Mouse (Mus musculus): Measurements from ENCODE around the gene Arid3b. TPM values are rescaled to one million over a fixed set of nuclear protein-coding genes. Genes with fewer than 3 reads are reported as not detected.
A peak's percentile ranks its signal among the peaks of the same experiment; 100 is the strongest.
"Not testable (repeated sequence)": the region's sequence is repeated elsewhere in the genome, so short reads cannot be mapped to it uniquely, and the experiment has no call there.

Arid3b gene
- 3.6 and 3.8 TPM in 2 replicates for polyA plus RNA-seq (2015; fragmentation: Nextera tagmentation; extraction: Ambion mirVana)

GRCm38 (mm10) chr9:57836581-57837170 lies at the start of gene Arid3b:
TSS of gene Arid3b (minus strand) at chr9:57836793.
- ATAC-seq (ENCODE audit: insufficient number of reproducible peaks, low FRiP score, low TSS enrichment, low read depth) = peak; percentile 99
- Histone ChIP-seq H3K27ac (no peak within 1 kb of the TSS), H3K36me3 (no peaks in the 10 kb centered on the region), H3K9ac (peak within 1 kb of the TSS; percentile 51), H3K9me3 (no peaks in the 10 kb centered on the region), H3K4me1 (peaks cover 32% of the 10 kb centered on the region), H3K4me3 (peak within 1 kb of the TSS; percentile 76), H3K27me3 (peaks cover 24% of the 10 kb centered on the region), H3K4me2 (peak within 1 kb of the TSS; percentile 95)
- WGBS = under 1% methylated on average over 45 of the region's 45 CpGs

- Histone ChIP-seq H3K4me2 (no peak overlapping the region), H3K36me3 (no peaks in the 10 kb centered on the region), H3K27ac (no peak overlapping the region), H3K4me3 (no peak overlapping the region), H3K27me3 (no peaks in the 10 kb centered on the region), H3K9me3 (no peaks in the 10 kb centered on the region), H3K4me1 (no peaks in the 10 kb centered on the region), H3K9ac (no peak overlapping the region)
- WGBS = 63% methylated on average over 1 of the region's 1 CpGs
- ATAC-seq (ENCODE audit: insufficient number of reproducible peaks, low FRiP score, low TSS enrichment, low read depth) = no peak
Observed at GRCm38 (mm10) chr9:57883413-57883812, 46.8 kb upstream of the Arid3b start.

DNA sequence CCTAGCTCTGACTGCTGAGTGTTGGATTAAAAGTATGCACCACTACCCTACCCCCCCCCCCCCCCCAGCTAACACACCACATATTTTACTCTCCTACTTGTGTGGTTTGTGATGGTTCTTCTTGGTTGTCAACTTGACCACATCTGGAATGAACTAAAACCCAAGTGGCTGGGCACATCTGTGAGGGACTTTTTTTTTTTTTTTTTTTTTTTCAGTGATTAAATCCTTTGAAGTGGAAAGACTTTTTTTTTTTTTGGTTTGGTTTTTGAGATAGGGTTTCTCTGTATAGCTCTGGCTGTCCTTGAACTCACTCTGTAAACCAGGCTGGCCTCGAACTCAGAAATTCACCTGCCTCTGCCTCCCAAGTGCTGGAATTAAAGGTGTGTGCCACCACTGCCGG lies 45.2 kb upstream of the Arid3b start:
- H3K9me3 ChIP-seq; H3K27ac ChIP-seq; H3K9ac ChIP-seq; H3K4me2 ChIP-seq; H3K36me3 ChIP-seq; H3K4me1 ChIP-seq; H3K27me3 ChIP-seq; H3K4me3 ChIP-seq; ATAC-seq (ENCODE audit: insufficient number of reproducible peaks, low FRiP score, low TSS enrichment, low read depth): not testable (repeated sequence)
- 83% methylated on average over 2 of the region's 2 CpGs for WGBS

- ATAC-seq (ENCODE audit: insufficient number of reproducible peaks, low FRiP score, low TSS enrichment, low read depth) = no peak
- no peak overlapping the region for H3K4me2 ChIP-seq
- no peak overlapping the region for H3K27ac ChIP-seq
- no peaks in the 10 kb centered on the region for H3K27me3 ChIP-seq
- H3K9me3 ChIP-seq = no peaks in the 10 kb centered on the region
- no peak overlapping the region for H3K4me3 ChIP-seq
- no peaks in the 10 kb centered on the region for H3K4me1 ChIP-seq
- no peaks in the 10 kb centered on the region for H3K36me3 ChIP-seq
- 27% methylated on average over 4 of the region's 4 CpGs for WGBS
- H3K9ac ChIP-seq = no peak overlapping the region
Observed at GRCm38 (mm10) chr9:57880278-57880677, 43.7 kb upstream of the Arid3b start.

DNA sequence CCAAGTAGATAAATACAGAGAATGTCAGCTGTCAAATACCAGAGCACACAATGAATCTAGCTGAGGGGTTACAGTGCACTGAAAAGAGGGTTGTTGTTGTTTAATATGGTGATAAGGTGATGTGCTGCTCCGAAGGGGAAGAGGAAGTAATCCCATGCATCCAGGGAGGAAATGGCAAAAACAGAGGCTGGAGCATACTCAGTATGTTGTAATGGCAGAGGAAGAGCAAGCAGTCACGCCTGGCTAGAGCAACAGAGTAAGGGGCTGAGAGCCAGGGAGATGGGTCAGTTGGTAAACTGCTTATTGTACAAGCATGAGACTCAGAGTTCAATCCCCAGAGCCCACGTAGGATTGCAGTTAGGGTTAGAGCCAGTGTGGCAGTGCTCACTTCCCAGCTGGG lies 42.6 kb upstream of the Arid3b start:
- WGBS = 56% methylated on average over 3 of the region's 3 CpGs
- H3K27ac ChIP-seq = no peak overlapping the region
- H3K4me3 ChIP-seq = no peak overlapping the region
- no peaks in the 10 kb centered on the region for H3K9me3 ChIP-seq
- no peak overlapping the region for H3K9ac ChIP-seq
- H3K4me2 ChIP-seq = no peak overlapping the region
- no peaks in the 10 kb centered on the region for H3K4me1 ChIP-seq
- ATAC-seq (ENCODE audit: insufficient number of reproducible peaks, low FRiP score, low TSS enrichment, low read depth) = no peak
- no peaks in the 10 kb centered on the region for H3K27me3 ChIP-seq
- H3K36me3 ChIP-seq = no peaks in the 10 kb centered on the region

DNA sequence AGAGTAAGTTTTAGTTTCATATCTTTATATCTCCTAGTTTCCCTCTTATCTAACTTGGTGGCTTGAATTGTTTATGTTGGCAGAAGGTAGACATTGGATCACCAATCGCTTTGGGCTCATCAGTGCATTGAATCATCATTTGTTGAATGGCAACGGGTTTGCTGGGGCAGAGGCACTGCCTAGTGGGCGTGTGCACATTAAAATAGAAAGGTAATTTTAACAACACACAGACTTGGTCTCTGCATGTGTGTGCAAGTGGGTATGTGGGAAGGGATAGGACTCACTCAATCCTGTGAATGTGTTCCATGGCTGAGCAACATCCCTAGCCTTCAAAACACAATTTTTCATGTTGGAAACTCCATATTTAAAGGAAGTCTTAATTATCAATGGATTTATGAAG lies 38.4 kb upstream of the Arid3b start:
- no peaks in the 10 kb centered on the region for H3K27me3 ChIP-seq
- no peaks in the 10 kb centered on the region for H3K36me3 ChIP-seq
- no peak overlapping the region for H3K4me2 ChIP-seq
- ATAC-seq (ENCODE audit: insufficient number of reproducible peaks, low FRiP score, low TSS enrichment, low read depth) = no peak
- H3K4me1 ChIP-seq = no peaks in the 10 kb centered on the region
- no peak overlapping the region for H3K4me3 ChIP-seq
- H3K9ac ChIP-seq = no peak overlapping the region
- no peak overlapping the region for H3K27ac ChIP-seq
- H3K9me3 ChIP-seq = no peaks in the 10 kb centered on the region
- 62% methylated on average over 3 of the region's 3 CpGs for WGBS

DNA sequence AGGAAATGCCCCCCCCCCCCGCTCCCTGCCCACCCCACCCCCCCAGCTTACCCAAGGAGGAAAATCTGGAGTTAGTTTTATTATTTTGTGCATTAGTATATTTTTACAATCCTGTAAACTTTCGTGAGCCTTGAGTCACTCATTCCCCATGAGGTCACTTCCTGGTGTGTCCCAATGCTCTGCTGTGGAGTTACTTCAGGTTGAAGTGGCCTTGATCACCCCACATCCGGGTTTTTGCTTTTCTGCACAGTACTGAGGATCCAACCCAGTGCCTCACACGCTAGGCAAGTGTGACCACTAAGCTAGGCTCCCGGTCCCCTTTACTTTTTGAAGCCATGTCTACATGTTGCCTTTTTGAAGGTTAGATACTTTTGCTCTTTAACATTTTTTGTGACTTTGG lies 37.5 kb upstream of the Arid3b start:
- ATAC-seq (ENCODE audit: insufficient number of reproducible peaks, low FRiP score, low TSS enrichment, low read depth) = no peak
- no peak overlapping the region for H3K4me2 ChIP-seq
- WGBS = 47% methylated on average over 4 of the region's 5 CpGs

DNA sequence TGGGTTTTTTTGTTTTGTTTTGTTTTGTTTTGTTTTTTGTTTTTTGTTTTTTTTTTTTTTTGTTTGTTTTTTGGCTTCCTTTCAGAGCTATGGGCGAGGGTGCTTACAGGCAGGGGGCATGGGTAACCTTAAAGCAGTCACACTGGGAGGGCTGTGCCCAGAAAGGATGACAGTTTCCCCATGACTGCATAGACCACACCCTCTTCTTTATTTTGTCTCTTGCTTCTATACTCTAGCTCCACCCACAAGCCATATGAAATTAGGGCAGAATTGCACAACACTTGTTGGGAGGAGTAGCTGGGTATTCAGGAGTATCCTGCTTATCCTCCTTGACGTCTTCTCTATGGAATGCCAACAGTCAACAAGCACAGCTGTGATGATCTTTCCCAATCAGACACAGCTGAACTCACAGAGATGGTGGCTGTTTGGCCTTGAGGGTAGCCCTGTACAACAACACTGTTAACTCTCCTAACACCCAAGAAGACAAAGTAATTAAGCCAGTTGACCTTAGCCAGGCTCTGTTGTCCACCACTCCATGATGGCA lies 33.8 kb upstream of the Arid3b start:
- no peak for ATAC-seq (ENCODE audit: insufficient number of reproducible peaks, low FRiP score, low TSS enrichment, low read depth)
- Histone ChIP-seq H3K27ac (no peak overlapping the region), H3K4me2 (no peak overlapping the region), H3K9me3 (no peaks in the 10 kb centered on the region), H3K27me3 (no peaks in the 10 kb centered on the region), H3K9ac (no peak overlapping the region), H3K4me1 (no peaks in the 10 kb centered on the region), H3K4me3 (no peak overlapping the region), H3K36me3 (no peaks in the 10 kb centered on the region)
- WGBS = 54% methylated on average over 2 of the region's 2 CpGs

More for the DNA sequence above, 37.5 kb upstream of the Arid3b start:
- Histone ChIP-seq H3K36me3 (no peaks in the 10 kb centered on the region), H3K4me3 (no peak overlapping the region), H3K27me3 (no peaks in the 10 kb centered on the region), H3K27ac (no peak overlapping the region), H3K4me1 (no peaks in the 10 kb centered on the region), H3K9ac (no peak overlapping the region), H3K9me3 (no peaks in the 10 kb centered on the region)

- Histone ChIP-seq H3K27me3 (no peaks in the 10 kb centered on the region), H3K4me2 (no peak overlapping the region), H3K4me1 (no peaks in the 10 kb centered on the region), H3K9ac (no peak overlapping the region), H3K9me3 (no peaks in the 10 kb centered on the region), H3K4me3 (no peak overlapping the region), H3K27ac (no peak overlapping the region), H3K36me3 (no peaks in the 10 kb centered on the region)
- ATAC-seq (ENCODE audit: insufficient number of reproducible peaks, low FRiP score, low TSS enrichment, low read depth) = no peak
- WGBS = 74% methylated on average over 6 of the region's 6 CpGs
Observed at GRCm38 (mm10) chr9:57868767-57869166, 32.2 kb upstream of the Arid3b start.

GRCm38 (mm10) chr9:57867880-57868279 lies 31.3 kb upstream of the Arid3b start:
- no peak overlapping the region for H3K27ac ChIP-seq
- WGBS = 84% methylated on average over 5 of the region's 5 CpGs

DNA sequence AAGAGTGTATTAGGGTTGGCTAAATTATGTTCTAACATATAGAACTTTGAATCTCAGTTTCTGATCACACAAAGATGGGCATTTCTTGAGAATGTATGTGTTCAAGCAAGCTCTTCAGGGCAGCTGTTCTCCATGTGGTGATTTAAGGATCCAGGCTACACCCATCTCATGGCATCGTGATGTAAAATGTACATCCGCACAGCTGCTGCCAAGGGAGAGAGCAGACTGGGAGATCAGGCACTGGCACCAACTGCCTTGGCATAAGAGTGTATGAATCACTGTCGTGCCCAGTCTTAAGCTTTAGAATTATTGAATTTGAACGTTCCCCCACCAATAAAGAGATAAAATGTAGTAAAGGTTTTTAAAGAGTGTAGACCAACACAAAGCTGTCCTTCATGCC lies 30.6 kb upstream of the Arid3b start:
- Histone ChIP-seq H3K9me3 (no peaks in the 10 kb centered on the region), H3K27me3 (no peaks in the 10 kb centered on the region), H3K4me2 (no peak overlapping the region), H3K9ac (no peak overlapping the region), H3K27ac (no peak overlapping the region), H3K36me3 (no peaks in the 10 kb centered on the region), H3K4me1 (no peaks in the 10 kb centered on the region), H3K4me3 (no peak overlapping the region)
- no peak for ATAC-seq (ENCODE audit: insufficient number of reproducible peaks, low FRiP score, low TSS enrichment, low read depth)
- WGBS = 77% methylated on average over 4 of the region's 4 CpGs

More at GRCm38 (mm10) chr9:57867880-57868279, 31.3 kb upstream of the Arid3b start:
- ATAC-seq (ENCODE audit: insufficient number of reproducible peaks, low FRiP score, low TSS enrichment, low read depth) = no peak
- Histone ChIP-seq H3K4me1 (no peaks in the 10 kb centered on the region), H3K4me3 (no peak overlapping the region), H3K36me3 (no peaks in the 10 kb centered on the region), H3K9ac (no peak overlapping the region), H3K9me3 (no peaks in the 10 kb centered on the region), H3K4me2 (no peak overlapping the region), H3K27me3 (no peaks in the 10 kb centered on the region)

GRCm38 (mm10) chr9:57866530-57866929 lies 29.9 kb upstream of the Arid3b start:
- WGBS = 72% methylated on average over 7 of the region's 7 CpGs
- Histone ChIP-seq H3K36me3 (no peaks in the 10 kb centered on the region), H3K27me3 (no peaks in the 10 kb centered on the region), H3K4me2 (no peak overlapping the region), H3K27ac (no peak overlapping the region), H3K4me1 (0 out of 2 replicates have a peak, but pooled peaks cover 2% of the 10 kb centered on the region), H3K9me3 (no peaks in the 10 kb centered on the region), H3K9ac (no peak overlapping the region), H3K4me3 (no peak overlapping the region)
- no peak for ATAC-seq (ENCODE audit: insufficient number of reproducible peaks, low FRiP score, low TSS enrichment, low read depth)

DNA sequence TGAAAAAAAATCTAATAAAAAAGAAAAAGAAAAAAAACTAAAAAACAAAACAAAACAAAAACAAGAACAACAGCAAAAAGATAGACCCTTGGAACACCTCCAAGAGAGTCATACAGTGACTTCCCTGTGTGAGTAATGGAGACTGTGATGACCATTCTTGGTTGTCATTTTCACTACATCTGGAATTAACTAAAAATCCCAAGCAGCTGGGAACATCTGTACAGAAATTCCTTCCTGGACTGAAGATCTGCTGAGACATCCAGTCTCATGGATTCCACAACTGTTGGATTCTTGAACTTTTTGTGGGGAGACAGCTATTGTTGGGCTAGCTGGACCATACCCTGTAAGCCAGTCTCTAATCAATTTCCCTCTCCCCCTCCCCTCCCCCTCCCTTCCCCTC lies 27.7 kb upstream of the Arid3b start:
- Histone ChIP-seq H3K4me2 (no peak overlapping the region), H3K4me3 (no peak overlapping the region), H3K27ac (no peak overlapping the region), H3K36me3 (no peaks in the 10 kb centered on the region), H3K9me3 (no peaks in the 10 kb centered on the region), H3K4me1 (0 out of 2 replicates have a peak, but pooled peaks cover 2% of the 10 kb centered on the region), H3K9ac (no peak overlapping the region), H3K27me3 (no peaks in the 10 kb centered on the region)
- ATAC-seq (ENCODE audit: insufficient number of reproducible peaks, low FRiP score, low TSS enrichment, low read depth) = no peak

Measured in limb, embryonic 15.5 days (tissue).